Mouse (Mus musculus) erythroblast, embryonic 14.5 days (primary cell): ENCODE measurements around the gene Dst.

Experiments
- GATA1 ChIP-seq: IDR thresholded peaks from 2 replicates; pipeline ENCODE4 v1.6.1; 2012; ENCODE audit warnings: low read length, inconsistent platforms, mixed read lengths
- TAL1 ChIP-seq: IDR thresholded peaks from 3 replicates; pipeline ENCODE4 v1.6.1; 2012; ENCODE audit warnings: low read length, inconsistent platforms, mixed read lengths

DNA sequence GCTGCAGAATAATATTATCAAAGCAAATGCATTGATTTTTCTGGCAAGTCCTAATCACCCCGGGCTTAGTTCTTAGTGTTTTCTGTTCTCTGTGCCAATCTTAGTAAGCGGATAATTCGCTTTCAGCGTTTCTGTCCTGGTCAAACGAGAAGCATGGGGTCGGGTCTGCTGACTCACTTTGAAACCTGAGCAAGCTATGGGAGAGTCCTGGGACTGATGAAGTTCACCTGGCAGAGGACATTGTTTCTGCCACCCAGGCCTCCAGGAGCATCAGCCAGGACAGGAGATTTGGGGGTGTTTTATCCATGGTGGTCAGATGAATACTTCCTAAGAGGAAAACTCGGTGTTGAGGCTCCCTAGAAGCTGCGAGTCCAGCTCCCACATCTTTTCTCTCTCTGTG, 3.6 kb downstream of the Dst start:
- TF ChIP-seq GATA1 (no peak), TAL1 (no peak)
